Mouse (Mus musculus) megakaryocyte, embryonic 14.5 days (primary cell): ENCODE measurements around the gene Tex9.

Experiments used
- FLI1 ChIP-seq: IDR thresholded peaks from 2 replicates; pipeline ENCODE4 v1.6.1; 2012; ENCODE audit warnings: low read length, inconsistent platforms, mixed read lengths
- GATA1 ChIP-seq: IDR thresholded peaks from 3 replicates; pipeline ENCODE4 v1.6.1; 2012; ENCODE audit warnings: mixed read lengths, low read length, inconsistent platforms, borderline replicate concordance

- TF ChIP-seq FLI1 (no peak), GATA1 (no peak)
These were observed 336 bp downstream of the Tex9 start for GRCm38 (mm10) chr9:72491559-72492193.
